Mouse (Mus musculus): ENCODE measurements around the gene Tmeff2. TPM values are rescaled to one million over a fixed set of nuclear protein-coding genes. Genes with fewer than 3 reads are reported as not detected.

Tmeff2 gene
- polyA plus RNA-seq, 2 experiments from 2014 or later, result not detected

- no peak for ATAC-seq
These were observed 80.1 kb downstream of the Tmeff2 start for GRCm38 (mm10) chr1:50980591-50980990.

GRCm38 (mm10) chr1:50981151-50981828, 80.8 kb downstream of the Tmeff2 start:
- ATAC-seq, result no peak

GRCm38 (mm10) chr1:50990661-50991060, 90.2 kb downstream of the Tmeff2 start:
- no peak for ATAC-seq

- ATAC-seq, result no peak
These were observed 94.1 kb downstream of the Tmeff2 start for GRCm38 (mm10) chr1:50994505-50994904.

GRCm38 (mm10) chr1:50999793-51000192, 99.3 kb downstream of the Tmeff2 start:
- ATAC-seq, result no peak

GRCm38 (mm10) chr1:51008344-51008743, 107.9 kb downstream of the Tmeff2 start:
- ATAC-seq, result no peak

GRCm38 (mm10) chr1:51040249-51040648, 139.8 kb downstream of the Tmeff2 start:
- no peak for ATAC-seq

GRCm38 (mm10) chr1:51044810-51045209, 144.4 kb downstream of the Tmeff2 start:
- ATAC-seq, result no peak

GRCm38 (mm10) chr1:51064549-51064948, 164.1 kb downstream of the Tmeff2 start:
- no peak for ATAC-seq

GRCm38 (mm10) chr1:51065652-51066051, 165.2 kb downstream of the Tmeff2 start:
- ATAC-seq, result no peak

GRCm38 (mm10) chr1:51068814-51069213, 168.4 kb downstream of the Tmeff2 start:
- ATAC-seq, result no peak

- ATAC-seq, result no peak
These were observed 168.8 kb downstream of the Tmeff2 start for GRCm38 (mm10) chr1:51069288-51069687.

GRCm38 (mm10) chr1:51074076-51074475, 173.6 kb downstream of the Tmeff2 start:
- ATAC-seq, result no peak

GRCm38 (mm10) chr1:51075785-51076771, 175.6 kb downstream of the Tmeff2 start:
- ATAC-seq, result no peak

GRCm38 (mm10) chr1:51088921-51089320, 188.5 kb downstream of the Tmeff2 start:
- no peak for ATAC-seq

- no peak for ATAC-seq
These were observed 189.4 kb downstream of the Tmeff2 start for GRCm38 (mm10) chr1:51089803-51090202.

- ATAC-seq, result no peak
These were observed 189.8 kb downstream of the Tmeff2 start for GRCm38 (mm10) chr1:51090212-51090761.

GRCm38 (mm10) chr1:51094713-51095112, 194.3 kb downstream of the Tmeff2 start:
- ATAC-seq, result no peak

- no peak for ATAC-seq
These were observed 196.6 kb downstream of the Tmeff2 start for GRCm38 (mm10) chr1:51096848-51097598.

GRCm38 (mm10) chr1:51101034-51101590, 200.7 kb downstream of the Tmeff2 start:
- ATAC-seq, result no peak

GRCm38 (mm10) chr1:51104698-51105097, 204.3 kb downstream of the Tmeff2 start:
- ATAC-seq, result no peak

- ATAC-seq, result no peak
These were observed 206.0 kb downstream of the Tmeff2 start for GRCm38 (mm10) chr1:51106401-51106920.
